Mouse (Mus musculus) lung, postnatal 0 days (tissue): ENCODE measurements at regions not wholly inside any gene's neighbourhood (a gene's known extent, or its start where the extent isn't known, plus 50 kb on each side); places are given as distances from the start of the nearest gene placed in this dataset.

Experiments used
- ATAC-seq: fragments of 200-750 bp; cut with Nextera tagmentation; 2 replicates; pipeline ENCODE4 v1.8.0; 2017; ENCODE audit warnings: moderate library complexity
- DNase-seq: peaks from one replicate; pipeline ENCODE4 v3.0.0-alpha.2; 2016; ENCODE audit warnings: low spot score
- H3K27ac ChIP-seq: fragments of 300-500 bp; sonication (generic); 2 replicates; pipeline ENCODE4 v1.5.1; 2014; ENCODE audit warnings: antibody characterized with exemption, mild to moderate bottlenecking, low read length, mixed read lengths
- H3K27me3 ChIP-seq: fragments of 300-500 bp; sonication (generic); replicated peaks from 2 replicates; pipeline ENCODE4 v1.6.1; 2014; ENCODE audit warnings: low read length, mixed read lengths; ENCODE audit not compliant: insufficient read depth
- H3K36me3 ChIP-seq: fragments of 300-500 bp; sonication (generic); 2 replicates; pipeline ENCODE4 v1.6.1; 2014; ENCODE audit warnings: low read length, mixed read lengths; ENCODE audit not compliant: insufficient read depth
- H3K4me1 ChIP-seq: fragments of 300-500 bp; sonication (generic); 2 replicates; pipeline ENCODE4 v1.6.1; 2014; ENCODE audit warnings: antibody characterized with exemption, low read depth, low read length, mixed read lengths; ENCODE audit not compliant: insufficient read depth
- H3K4me2 ChIP-seq: fragments of 300-500 bp; sonication (generic); replicated peaks from 2 replicates; pipeline ENCODE4 v1.6.1; 2014; ENCODE audit warnings: low read depth, mild to moderate bottlenecking, low read length, moderate library complexity, mixed read lengths
- H3K4me3 ChIP-seq: fragments of 300-500 bp; sonication (generic); 2 replicates; pipeline ENCODE4 v1.5.1; 2014; ENCODE audit warnings: low read depth, low read length
- H3K9ac ChIP-seq: fragments of 300-500 bp; sonication (generic); replicated peaks from 2 replicates; pipeline ENCODE4 v1.6.1; 2014; ENCODE audit warnings: low read depth, mild to moderate bottlenecking
- H3K9me3 ChIP-seq: fragments of 300-500 bp; sonication (generic); 2 replicates; pipeline ENCODE4 v1.6.1; 2016; ENCODE audit warnings: low read length, mixed read lengths
- CTCF ChIP-seq: IDR thresholded peaks from 2 replicates; pipeline ENCODE4 v1.5.1; 2016; ENCODE audit warnings: antibody characterized with exemption, mild to moderate bottlenecking
- EP300 ChIP-seq: IDR thresholded peaks from 2 replicates; pipeline ENCODE4 v1.6.1; 2016; ENCODE audit warnings: antibody characterized with exemption, mild to moderate bottlenecking, control low read depth
- WGBS: fragments of 180-500 bp; shearing (Covaris S2); extraction: QIAGEN DNeasy Blood & Tissue Kit; methylation state at CpG from one replicate; pipeline ENCODE4 v1.1.7; 2014; 5-methylcytosine and 5-hydroxymethylcytosine counted together

DNA sequence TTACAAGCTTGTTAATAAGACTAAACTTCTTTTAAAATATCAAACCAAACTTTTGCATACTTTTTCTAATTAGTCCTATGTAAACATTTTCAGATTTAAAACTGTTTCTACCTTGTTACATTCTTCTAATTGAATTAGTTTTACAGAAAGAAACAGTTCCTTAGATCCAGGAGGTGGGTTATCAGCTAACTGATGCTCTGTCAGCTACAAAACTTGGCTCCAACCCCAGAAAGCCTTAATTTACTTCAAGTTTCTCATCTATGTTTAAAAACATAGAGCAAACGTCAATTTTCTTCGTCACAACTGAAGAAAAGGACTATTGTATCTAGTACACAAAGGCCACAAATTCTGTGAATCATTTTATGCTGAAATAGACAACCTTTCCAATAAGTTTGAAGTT is 110.4 kb upstream of the Pclo start:
- Histone ChIP-seq H3K36me3 (no peaks in the 10 kb centered on the region), H3K4me1 (no peaks in the 10 kb centered on the region), H3K9ac (no peak overlapping the region), H3K27me3 (no peaks in the 10 kb centered on the region), H3K27ac (no peak overlapping the region), H3K4me2 (no peak overlapping the region), H3K9me3 (no peaks in the 10 kb centered on the region), H3K4me3 (no peak overlapping the region)
- no peak for ATAC-seq
- TF ChIP-seq EP300 (no peak), CTCF (no peak)
- DNase-seq: no peak
- 62% methylated on average over 2 of the region's 2 CpGs for WGBS

- H3K9ac ChIP-seq: no peak overlapping the region
- no peak for TF ChIP-seq EP300
- TF ChIP-seq CTCF: no peak
- no peaks in the 10 kb centered on the region for H3K4me1 ChIP-seq
- H3K27me3 ChIP-seq: no peaks in the 10 kb centered on the region
- H3K4me3 ChIP-seq: no peak overlapping the region
- no peak for ATAC-seq
- no peak overlapping the region for H3K4me2 ChIP-seq
- H3K9me3 ChIP-seq: no peaks in the 10 kb centered on the region
- H3K27ac ChIP-seq: no peak overlapping the region
- no peaks in the 10 kb centered on the region for H3K36me3 ChIP-seq
- WGBS: 68% methylated on average over 1 of the region's 1 CpGs
- no peak for DNase-seq
Measured at GRCm38 (mm10) chr5:14415234-14415862, 99.4 kb upstream of the Pclo start.

DNA sequence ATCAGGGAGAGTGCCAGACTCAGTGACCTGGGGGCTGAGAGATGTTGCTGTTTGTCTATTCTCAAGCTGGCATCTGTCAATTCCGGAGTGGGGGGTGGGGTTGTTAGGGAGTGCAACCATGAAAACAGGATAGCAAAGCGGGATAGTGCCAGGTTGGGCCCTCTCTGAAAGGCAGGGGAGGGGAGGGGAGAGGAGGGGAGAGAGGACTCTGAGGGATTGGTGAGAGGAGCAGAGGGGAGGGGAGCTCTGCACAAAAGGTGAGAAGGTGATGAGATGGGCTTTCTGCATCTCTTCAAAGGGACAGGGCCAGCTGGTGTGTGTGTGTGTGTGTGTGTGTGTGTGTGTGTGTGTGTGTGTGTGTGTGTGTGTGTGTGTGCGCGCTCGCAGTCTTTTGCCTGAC is 61.6 kb upstream of the Pclo start:
- H3K27me3 ChIP-seq: no peaks in the 10 kb centered on the region
- H3K36me3 ChIP-seq: no peaks in the 10 kb centered on the region
- no peak for ATAC-seq
- 65% methylated on average over 5 of the region's 5 CpGs for WGBS
- no peaks in the 10 kb centered on the region for H3K9me3 ChIP-seq
- H3K27ac ChIP-seq: no peak overlapping the region
- no peak for DNase-seq
- no peak overlapping the region for H3K9ac ChIP-seq
- no peak overlapping the region for H3K4me2 ChIP-seq
- no peaks in the 10 kb centered on the region for H3K4me1 ChIP-seq
- TF ChIP-seq CTCF (no peak), EP300 (no peak)
- H3K4me3 ChIP-seq: no peak overlapping the region
